Mouse (Mus musculus) skeletal muscle tissue, adult 2 months (tissue): ENCODE measurements around the gene Sulf2.
A peak's percentile ranks its signal among the peaks of the same experiment; 100 is the strongest.

Source experiments
- DNase-seq: peaks from one replicate; pipeline ENCODE4 v3.0.0-alpha.2; 2012; ENCODE audit warnings: low read depth, low spot score

Gene Sulf2

GRCm38 (mm10) chr2:166119992-166120391 is 35.5 kb downstream of the Sulf2 start:
- DNase-seq, result no peak

- DNase-seq, result no peak
Observed at GRCm38 (mm10) chr2:166116704-166117103, 38.8 kb downstream of the Sulf2 start.

- DNase-seq, result no peak
Observed at GRCm38 (mm10) chr2:166116278-166116608, 39.2 kb downstream of the Sulf2 start.

GRCm38 (mm10) chr2:166115571-166116277 is 39.7 kb downstream of the Sulf2 start:
- DNase-seq, result peak; percentile 84

- DNase-seq, result no peak
Observed at GRCm38 (mm10) chr2:166112986-166113385, 42.5 kb downstream of the Sulf2 start.

GRCm38 (mm10) chr2:166111831-166112250 is 43.6 kb downstream of the Sulf2 start:
- DNase-seq, result no peak

- DNase-seq, result no peak
Observed at GRCm38 (mm10) chr2:166111238-166111637, 44.2 kb downstream of the Sulf2 start.

GRCm38 (mm10) chr2:166110764-166111163 is 44.7 kb downstream of the Sulf2 start:
- no peak for DNase-seq

GRCm38 (mm10) chr2:166108326-166108725 is 47.1 kb downstream of the Sulf2 start:
- peak; percentile 73 for DNase-seq

- DNase-seq, result no peak
Observed at GRCm38 (mm10) chr2:166107911-166108310, 47.6 kb downstream of the Sulf2 start.

GRCm38 (mm10) chr2:166106631-166107030 is 48.8 kb downstream of the Sulf2 start:
- no peak for DNase-seq

- DNase-seq, result no peak
Observed at GRCm38 (mm10) chr2:166105911-166106310, 49.6 kb downstream of the Sulf2 start.

GRCm38 (mm10) chr2:166102893-166103292 is 52.6 kb downstream of the Sulf2 start:
- peak; percentile 39 for DNase-seq

- DNase-seq, result no peak
Observed at GRCm38 (mm10) chr2:166100309-166101262, 54.9 kb downstream of the Sulf2 start.

GRCm38 (mm10) chr2:166098292-166098933 is 57.0 kb downstream of the Sulf2 start:
- no peak for DNase-seq

GRCm38 (mm10) chr2:166097443-166098291 is 57.8 kb downstream of the Sulf2 start:
- no peak for DNase-seq

GRCm38 (mm10) chr2:166096834-166097233 is 58.6 kb downstream of the Sulf2 start:
- DNase-seq, result no peak

GRCm38 (mm10) chr2:166096300-166096699 is 59.2 kb downstream of the Sulf2 start:
- no peak for DNase-seq

GRCm38 (mm10) chr2:166092412-166092811 is 63.1 kb downstream of the Sulf2 start:
- no peak for DNase-seq

GRCm38 (mm10) chr2:166091599-166091998 is 63.9 kb downstream of the Sulf2 start:
- no peak for DNase-seq

- DNase-seq, result no peak
Observed at GRCm38 (mm10) chr2:166090131-166090581, 65.3 kb downstream of the Sulf2 start.
